Mouse (Mus musculus) c-Kit-positive CD71-negative TER-119-negative erythroid progenitor cells, embryonic 14.5 days (primary cell): ENCODE measurements around the gene Psmb6.
"Not testable (repeated sequence)": the region's sequence is repeated elsewhere in the genome, so short reads cannot be mapped to it uniquely, and the experiment has no call there.

Experiments used
- DNase-seq: peaks from one replicate; pipeline ENCODE4 v3.0.0-alpha.2; 2013; ENCODE audit warnings: low read depth

The Psmb6 gene

DNA sequence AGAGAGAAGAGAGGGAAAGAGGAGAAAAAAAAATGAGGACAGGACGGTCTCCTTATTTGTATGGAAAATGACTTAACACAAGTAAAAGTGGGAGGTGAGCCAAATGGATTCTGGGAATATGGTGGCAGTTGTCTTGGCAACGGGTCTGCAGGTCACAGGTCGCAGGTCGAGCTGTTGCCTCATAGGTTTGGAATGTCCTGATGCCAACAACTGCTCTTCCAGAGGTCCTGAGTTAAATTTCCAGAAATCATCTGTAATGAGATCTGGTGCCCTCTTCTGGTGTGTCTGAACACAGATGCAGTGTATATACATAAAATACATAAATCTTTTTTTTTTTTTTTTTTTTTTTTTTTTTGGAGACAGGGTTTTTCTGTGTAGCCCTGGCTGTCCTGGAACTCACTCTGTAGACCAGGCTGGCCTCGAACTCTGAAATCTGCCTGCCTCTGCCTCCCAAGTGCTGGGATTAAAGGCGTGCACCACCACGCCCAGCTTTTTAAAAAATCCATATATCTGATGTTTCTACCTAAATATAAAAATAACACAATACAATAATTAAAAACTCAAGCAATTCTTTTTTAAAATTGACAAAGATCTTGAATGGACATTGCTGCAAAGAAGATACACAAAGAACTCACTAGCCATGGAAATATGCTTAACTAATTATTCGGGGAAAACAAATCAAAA is 1.7 kb upstream of the Psmb6 start:
- not testable (repeated sequence) for DNase-seq

DNA sequence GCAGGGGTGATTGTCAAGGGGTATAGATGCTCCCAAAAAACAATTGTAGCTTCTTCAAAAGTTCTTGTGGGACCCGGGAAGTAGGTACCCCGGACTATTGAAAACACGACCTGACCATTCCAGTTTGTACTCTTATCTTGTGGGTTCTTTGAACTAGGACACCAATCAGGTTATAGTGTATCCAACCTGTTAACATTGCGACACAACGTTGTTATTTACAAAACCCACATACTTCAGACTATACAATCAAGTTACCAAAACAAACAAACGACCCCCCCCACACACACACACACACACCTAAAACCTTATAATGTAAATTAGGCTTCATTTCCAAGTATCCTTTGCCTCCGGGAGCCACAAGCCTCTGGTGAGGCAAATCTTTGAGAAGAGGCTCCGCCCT is 385 bp upstream of the Psmb6 start:
- no peak for DNase-seq

DNA sequence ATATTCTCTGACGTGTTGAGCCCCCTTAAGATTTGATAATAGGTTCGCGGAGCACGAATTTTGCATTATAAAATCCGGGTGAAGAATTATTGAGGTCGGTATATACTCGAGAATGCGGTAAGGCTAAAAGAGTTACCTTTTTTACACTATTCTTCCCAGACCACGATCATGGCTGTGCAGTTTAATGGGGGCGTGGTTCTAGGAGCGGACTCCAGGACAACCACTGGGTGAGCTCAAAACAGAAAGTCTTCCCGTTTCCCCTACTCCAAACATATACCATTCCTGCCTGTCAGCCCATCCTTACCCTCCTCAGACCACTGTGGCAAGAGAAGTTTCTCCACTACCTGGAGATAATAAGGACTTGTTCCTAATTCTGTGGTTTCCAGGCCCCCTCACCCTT is 559 bp downstream of the Psmb6 start:
- no peak for DNase-seq

DNA sequence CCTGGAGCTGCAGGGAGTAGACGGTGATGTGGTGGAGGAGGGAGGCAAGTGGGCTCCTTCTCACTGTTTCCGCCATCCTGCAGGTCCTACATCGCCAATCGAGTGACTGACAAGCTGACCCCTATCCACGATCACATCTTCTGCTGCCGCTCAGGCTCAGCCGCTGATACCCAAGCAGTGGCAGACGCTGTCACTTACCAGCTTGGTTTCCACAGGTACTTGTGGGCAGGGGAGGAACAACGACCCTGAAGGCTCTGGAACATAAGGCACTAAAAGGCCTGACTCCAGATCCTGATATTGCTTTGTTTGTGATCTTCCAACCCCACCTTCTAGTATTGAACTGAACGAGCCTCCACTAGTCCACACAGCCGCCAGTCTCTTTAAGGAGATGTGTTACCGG is 1.0 kb downstream of the Psmb6 start:
- DNase-seq: no peak

DNA sequence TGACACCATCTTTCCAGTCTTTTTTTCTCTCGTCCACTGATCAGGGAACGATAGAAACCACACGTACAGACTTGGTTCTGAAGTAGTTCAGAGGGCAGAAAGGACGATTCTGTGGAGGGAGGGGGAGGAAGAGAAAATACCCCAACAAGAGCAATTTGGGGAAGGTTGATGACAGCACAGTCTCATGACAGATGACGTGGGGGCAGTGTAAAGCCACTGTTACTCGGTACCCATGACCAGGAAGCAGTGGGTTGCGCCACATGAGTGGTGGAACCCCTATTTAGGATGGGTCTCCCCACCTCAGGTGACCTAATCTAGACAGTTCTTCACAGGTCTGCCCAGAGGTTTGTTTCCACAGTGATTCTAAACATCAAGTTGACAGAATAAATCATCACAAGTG is 3.4 kb downstream of the Psmb6 start:
- DNase-seq: no peak

DNA sequence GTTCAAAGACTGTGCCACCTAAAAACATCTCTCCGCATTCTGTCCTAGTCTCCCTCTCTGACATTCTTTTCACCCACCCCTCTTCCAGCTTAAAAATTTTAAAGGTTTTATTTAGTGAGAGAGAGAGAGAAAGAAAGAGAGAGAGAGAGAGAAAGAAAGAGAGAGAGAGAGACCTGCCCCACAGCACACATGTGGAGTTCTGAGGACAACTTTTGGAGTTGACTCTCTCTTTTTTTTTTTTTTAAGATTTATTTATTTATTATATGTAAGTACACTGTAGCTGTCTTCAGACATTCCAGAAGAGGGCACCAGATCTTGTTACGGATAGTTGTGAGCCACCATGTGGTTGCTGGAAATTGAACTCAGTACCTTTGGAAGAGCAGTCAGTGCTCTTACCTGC is 5.9 kb downstream of the Psmb6 start:
- DNase-seq: not testable (repeated sequence)

DNA sequence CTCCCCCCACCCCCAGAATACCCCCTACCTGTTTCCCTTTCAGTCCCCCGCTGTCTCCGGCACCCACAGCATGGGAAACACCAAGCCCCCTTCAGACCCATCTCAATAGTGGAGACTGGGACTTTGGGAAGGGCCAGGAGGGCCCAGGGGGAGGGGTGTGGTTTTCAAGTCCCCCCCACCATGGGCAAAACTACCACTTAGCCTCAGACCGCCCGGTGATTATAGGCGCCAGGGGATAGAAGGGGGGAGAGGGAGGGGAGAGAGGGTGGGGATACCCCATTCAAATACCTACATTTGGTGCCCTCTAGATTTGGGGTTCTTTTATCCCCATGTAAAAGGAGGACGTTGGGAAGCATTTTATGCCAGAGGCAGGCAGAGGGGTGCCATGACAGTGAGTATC is 7.7 kb downstream of the Psmb6 start, which contains the start of gene Gm40193:
Gene Gm40193, minus strand, starts transcription at position 101 of the 400 bp plus-strand sequence.
- no peak for DNase-seq

DNA sequence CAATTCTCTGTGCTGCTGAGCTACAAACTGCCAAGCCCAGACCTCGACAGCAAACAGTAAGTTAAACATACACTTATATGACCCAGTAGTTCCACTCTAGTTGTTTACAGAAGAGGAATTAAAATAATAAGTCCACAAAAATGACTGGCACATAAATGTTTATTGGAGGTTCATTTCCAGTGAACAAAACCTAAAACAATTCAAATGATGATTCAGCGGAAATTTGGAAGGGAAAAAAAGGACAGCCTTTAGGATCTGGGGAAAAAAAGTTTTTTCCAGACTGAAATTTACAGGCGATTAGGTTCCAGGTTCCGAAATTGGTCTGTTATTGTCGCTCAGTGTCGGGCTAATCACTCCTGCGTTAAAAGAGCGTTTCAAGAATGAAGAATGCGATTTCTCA is 14.3 kb downstream of the Psmb6 start:
- no peak for DNase-seq

DNA sequence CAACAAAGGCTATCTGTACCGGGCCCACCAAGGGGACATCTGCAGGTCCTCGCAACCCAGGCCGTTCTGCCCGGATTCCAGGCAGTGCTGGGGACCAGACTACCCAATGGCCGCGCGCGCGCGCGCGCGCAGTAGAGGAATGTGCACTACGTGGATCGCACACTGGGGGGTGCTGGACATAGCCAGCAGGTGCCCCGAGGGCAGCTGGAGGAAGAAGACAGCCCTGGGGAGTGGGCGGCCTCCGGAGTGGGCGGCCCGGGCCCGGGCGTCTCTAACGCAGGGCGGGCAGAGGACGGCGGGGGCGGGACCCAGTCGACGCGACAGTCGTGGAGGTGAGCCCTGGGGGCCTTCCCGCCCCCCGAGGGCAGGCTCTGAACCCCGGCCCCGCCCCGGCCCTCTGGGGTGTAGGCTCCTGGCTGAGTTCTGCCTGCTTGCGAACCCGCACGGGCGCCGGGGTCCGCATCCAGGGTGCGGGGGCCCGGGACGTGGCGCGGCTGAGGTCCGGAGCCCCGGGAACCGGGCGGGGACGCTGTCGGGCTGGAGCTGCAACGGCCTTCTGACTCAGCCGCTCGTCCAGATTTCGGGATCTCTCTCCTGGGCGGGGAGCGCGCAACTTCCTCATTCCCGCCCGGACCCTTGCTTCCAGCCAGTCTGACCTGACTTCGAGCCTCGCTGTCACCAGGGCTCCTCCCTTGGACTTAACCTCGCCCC is 14.9 kb downstream of the Psmb6 start, which contains the start of gene Pld2:
Gene Pld2, plus strand, starts transcription at position 188 of the 711 bp plus-strand sequence.
- peak; percentile 76 for DNase-seq

DNA sequence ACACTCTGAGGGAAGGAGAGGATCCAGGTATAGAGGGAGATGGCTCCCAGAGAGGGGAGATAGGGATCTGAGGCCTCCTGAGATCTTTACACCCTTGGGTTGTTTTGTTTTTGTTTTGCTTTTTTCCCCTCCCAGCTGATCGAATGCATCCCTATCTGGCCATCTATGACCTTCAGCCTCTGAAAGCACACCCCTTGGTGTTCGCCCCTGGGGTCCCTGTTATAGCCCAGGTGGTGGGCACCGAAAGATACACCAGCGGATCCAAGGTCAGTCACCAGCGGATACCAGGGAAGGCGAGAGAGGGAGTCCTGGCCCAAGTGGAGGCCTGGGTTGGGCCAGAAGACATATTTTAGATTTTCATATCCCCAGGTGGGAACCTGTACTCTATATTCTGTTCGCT is 15.8 kb downstream of the Psmb6 start:
- DNase-seq: no peak

DNA sequence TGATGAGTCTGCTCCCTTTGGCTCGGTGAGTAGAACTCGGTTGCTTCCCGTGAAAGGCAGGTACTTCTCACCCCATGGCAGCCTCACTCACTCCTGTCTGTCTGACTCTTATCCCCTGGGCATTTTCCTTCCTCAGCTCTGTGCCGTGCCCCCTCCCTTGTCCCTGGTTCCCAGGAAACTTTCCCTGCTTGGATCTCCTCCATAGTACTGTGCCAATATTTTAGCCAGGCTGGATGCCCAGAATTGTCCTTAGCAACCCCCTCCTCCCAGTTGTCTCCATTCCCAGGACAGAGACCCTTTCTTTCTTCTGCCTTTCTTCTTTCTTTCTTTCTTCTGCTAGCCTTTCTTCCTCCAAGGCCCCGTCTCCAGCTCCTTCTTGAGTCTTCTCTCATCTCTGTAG is 16.2 kb downstream of the Psmb6 start:
- DNase-seq: no peak

DNA sequence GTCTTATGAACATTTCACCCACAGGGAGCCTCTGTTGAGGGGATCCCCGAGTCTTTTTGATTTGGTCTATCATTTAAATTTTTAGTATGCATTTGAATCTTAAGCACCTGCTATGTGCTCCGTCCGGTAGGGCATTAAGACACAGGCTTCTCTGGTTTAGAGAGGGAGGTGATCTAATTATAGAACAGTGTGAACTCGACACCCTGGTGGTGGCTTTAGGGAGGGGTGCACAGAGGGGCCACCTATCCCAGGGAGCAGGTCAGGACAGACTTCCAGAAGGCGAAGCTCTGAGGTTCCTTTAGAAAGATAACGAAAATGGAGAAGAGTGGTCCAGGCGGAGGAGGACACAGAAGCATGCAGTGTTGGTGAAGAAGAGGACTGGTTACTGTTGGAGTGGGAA is 19.3 kb downstream of the Psmb6 start:
- DNase-seq: no peak

DNA sequence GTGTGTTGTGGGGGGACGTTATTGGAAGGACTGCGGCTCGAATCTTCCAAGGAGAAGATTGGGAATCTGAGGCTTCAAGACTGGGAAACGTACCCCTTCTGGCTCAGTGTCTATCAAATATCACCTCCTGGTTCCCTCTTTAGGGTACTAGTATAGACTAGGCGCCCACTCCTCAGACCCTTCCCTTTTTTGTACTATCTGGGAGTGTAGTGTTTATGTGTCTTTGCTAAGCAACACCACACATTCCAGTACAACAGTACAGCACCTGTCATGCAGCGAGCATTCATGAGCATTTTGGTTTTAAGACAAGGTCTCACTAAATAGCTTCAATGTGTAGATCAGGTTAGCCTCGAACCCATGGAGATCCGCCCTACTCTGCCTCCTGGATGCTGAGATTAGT is 26.4 kb downstream of the Psmb6 start:
- no peak for DNase-seq

DNA sequence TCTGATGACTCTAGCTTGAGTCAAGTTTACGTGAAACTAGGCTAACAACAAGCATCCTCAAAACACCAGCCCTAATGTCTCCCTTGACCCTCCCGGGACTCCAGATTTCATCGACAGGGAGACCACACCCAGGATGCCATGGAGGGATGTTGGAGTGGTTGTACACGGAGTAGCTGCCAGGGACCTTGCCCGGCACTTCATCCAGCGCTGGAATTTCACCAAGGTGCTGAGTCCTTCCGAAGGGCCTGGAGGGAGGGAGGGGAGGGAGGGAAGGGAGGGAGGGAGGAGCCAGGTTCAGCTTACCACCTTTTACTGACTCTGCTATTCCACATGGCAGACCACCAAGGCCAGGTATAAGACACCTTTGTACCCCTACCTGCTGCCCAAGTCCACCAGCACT is 28.8 kb downstream of the Psmb6 start:
- DNase-seq: no peak

DNA sequence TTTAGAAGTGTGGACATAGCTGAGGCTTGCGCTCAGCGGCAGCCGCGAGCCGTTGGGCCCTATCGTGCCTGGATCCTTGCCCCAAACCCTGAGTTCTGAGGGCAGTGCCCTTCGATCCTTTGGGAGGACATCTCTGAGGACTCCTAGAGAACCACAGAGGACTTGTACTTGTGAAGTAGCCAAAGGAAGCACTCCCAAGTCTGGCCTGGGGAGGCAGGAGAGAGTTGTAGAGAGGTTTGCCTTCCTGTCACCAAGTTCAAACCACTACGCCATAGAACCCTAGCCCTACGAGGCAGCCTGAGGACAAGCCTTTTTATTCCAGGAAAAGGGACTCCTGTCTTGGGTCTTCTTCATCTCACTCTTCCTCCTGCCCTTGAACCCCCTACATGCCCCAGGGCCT is 32.4 kb downstream of the Psmb6 start:
- DNase-seq: no peak

DNA sequence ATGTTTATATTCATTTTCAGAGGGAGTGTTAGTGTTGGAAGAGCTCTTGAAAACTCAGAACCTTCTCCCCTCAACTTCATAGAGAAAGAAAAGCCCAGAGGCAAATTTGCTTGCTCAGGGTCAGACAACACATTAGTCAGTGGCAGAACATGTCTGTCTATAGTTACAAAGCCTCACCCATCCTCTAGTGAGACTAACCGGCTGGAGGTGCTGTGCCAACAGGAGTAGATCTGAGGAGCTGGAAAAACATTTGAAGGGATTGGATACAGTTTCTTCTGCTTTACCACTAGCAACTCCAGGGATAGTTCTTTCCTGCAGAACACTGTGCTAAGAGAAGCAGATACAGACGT is 36.7 kb downstream of the Psmb6 start:
- DNase-seq: no peak

DNA sequence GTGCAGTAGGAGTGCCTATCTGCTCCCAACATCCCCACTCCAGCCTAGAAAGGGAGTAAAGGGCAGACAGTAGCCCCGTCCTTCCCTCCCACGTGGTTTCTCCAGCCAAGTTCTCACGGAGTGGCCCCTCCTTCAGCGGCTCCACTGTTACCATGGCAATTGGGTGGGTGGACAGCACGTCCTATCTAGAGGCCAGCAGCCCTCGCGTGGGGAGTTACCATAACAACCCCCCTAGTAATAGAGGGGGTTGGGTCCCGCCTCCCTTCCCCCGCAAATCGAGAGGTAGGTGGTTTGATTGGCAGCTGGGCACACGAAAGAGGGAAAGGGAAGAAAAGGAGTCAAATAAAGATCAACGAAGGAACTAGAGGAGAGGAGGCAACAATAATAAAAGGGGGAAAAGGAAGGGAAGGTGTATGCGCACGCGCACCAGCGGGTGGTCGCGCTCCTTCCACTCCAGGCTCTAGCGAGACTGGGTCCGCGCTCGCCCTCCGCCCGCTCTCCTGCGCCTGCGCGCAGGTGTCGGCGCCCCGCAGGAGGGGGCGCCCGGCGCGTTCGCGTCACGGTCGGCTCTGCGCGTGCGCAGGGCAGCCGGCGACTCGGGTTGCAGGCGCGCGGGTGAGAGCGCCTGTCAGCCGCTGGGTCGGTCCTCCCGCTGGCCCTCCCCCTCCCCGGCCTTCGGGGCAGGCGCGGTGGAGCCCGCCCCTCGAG is 37.3 kb downstream of the Psmb6 start, which contains the start of gene Mink1:
Gene Mink1, plus strand, starts transcription at position 595 of the 708 bp plus-strand sequence.
- peak; percentile 65 for DNase-seq

DNA sequence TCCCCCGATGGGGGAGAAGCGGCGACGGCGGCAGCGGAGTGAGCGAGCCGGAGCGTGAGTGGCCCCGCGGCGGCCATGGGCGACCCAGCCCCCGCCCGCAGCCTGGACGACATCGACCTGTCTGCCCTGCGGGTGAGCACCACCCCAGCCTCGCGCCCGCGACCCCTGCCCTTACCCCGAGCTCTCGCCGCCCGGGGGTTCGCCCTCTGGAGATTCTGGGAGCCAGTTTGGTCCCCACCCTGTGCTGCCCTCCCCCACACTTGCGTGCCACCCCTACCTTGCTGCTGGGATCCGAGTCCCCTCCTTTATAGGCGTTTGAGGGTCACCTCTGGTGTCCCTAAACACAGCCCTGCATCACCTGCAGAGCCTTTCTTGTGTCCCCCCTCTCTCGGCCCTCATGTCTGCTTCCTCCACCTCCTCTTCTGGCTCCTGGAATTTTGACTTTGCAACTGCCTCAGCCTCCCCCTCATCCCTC is 37.9 kb downstream of the Psmb6 start:
- no peak for DNase-seq

DNA sequence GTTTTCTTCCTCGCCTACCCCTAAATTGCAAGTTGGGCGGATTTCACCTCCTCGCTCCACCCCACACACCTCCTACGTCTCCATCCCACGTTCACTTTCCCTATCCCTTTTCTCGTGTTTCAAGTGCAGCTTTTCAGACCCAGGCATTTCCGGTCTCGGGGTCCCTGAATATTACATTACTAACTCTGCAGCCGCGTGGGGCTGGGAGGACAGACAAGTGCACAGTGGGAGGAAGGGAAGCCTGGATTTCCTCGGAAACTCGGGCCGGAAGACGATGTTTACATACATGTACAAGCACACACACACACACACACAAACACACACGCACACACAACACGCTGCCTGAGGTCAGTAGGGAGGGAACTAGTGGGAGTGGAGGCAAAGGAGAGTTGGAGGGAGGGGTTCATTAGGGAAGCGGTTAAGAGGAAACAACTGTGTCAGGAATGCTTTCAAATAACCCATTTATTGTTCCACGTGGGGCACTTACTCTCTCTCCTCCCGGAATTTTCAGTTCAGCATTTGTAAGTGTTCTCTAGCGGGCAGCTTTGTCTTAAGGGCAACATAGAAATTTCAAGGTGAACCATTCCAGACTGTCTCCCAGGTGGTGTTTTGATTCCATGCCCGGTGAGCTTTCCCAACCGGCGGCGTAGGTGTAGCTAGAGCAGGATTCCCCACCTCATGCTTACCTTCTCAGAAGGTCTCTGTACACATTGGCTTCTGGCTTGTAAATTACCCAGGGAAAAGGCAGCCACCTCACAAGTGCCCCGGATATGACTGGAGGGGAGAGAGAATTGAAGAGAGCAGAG is 38.5 kb downstream of the Psmb6 start:
- no peak for DNase-seq

DNA sequence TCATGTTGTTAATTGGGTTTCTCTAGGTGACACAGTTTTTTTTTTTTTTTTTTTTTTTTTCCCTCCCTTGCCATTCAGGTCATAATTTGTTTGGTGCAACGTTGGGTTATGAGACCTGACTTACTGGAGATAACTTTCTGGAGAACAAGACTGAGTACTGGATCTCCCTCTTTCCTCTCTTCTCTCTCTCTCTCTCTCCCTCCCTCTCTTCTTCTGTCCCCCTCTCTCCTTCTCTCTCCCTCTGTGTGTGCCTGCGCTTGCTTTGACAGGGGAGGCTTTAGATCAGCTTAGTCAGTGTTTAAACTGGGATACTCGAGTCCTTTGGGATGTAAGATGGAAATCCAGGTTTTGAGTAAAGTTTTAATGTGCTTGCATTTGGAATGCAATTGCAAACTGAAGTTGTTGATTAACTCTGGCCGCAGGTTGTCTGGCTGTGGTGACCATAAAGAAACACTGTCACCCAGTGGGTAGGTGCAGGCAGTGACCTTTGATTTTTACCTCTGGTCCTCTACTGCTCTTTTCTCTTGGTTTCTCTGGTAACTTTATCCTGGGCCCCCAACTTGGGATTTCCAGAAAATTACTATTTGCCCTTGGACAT is 39.2 kb downstream of the Psmb6 start:
- DNase-seq: no peak

DNA sequence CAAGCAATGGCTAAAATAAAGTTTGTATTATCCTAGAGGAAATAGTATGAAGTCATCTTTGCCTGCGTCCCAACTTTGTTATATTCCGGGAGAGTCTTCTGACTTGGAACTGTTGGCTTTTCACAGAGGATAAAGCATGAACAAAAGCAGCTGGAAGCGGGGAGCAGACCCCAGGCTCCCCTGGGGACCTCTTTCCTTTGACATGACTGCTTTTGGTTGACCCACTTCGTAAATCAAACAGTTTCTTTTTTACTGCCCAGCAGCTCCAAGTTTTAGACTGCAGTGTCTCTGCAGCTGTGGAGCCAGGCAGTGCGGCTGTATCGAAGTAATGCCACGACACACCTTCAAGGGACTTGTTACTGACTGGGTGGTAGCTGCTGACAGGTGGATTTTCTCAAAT is 41.4 kb downstream of the Psmb6 start:
- DNase-seq: no peak

DNA sequence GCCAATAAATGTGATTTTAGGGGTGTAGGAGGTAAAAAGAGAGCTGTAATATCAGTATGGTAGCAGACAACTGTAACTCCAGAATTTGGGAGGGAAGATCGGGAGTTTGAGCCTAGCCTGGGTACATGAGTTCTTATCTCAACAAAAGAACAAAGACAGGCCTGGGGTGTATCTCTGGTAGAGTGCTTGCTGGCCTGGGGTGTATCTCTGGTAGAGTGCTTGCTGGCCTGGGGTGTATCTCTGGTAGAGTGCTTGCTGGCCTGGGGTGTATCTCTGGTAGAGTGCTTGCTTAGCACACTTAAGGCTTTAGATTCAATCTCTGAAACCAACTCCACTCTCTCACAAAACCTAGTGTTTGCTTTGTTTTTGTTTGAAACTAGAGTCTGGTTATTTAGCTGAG is 45.4 kb downstream of the Psmb6 start:
- DNase-seq: not testable (repeated sequence)
